Mouse (Mus musculus) liver, embryonic 16.5 days (tissue): ENCODE data around the gene Rai14. TPM values are rescaled to one million over a fixed set of nuclear protein-coding genes. Genes with fewer than 3 reads are reported as not detected.

Source experiments
- ATAC-seq: fragments of 200-750 bp; cut with Nextera tagmentation; 2 replicates; pipeline ENCODE4 v1.8.0; 2017; ENCODE audit warnings: low read depth, mild to moderate bottlenecking, moderate number of reproducible peaks, moderate library complexity
- H3K27ac ChIP-seq: fragments of 300-500 bp; sonication (generic); 2 replicates; pipeline ENCODE4 v1.5.1; 2014; ENCODE audit warnings: mild to moderate bottlenecking, low read length
- H3K27me3 ChIP-seq: fragments of 300-500 bp; sonication (generic); 2 replicates; pipeline ENCODE4 v1.6.1; 2014; ENCODE audit warnings: low read depth, low read length, mixed read lengths; ENCODE audit not compliant: control insufficient read depth, insufficient read depth
- H3K36me3 ChIP-seq: fragments of 300-500 bp; sonication (generic); 2 replicates; pipeline ENCODE4 v1.6.1; 2014; ENCODE audit warnings: mild to moderate bottlenecking; ENCODE audit not compliant: control insufficient read depth, insufficient read depth
- H3K4me1 ChIP-seq: fragments of 300-500 bp; sonication (generic); 2 replicates; pipeline ENCODE4 v1.6.1; 2014; ENCODE audit warnings: low read depth, low read length, mixed read lengths; ENCODE audit not compliant: control insufficient read depth
- H3K4me2 ChIP-seq: fragments of 300-500 bp; sonication (generic); 2 replicates; pipeline ENCODE4 v1.6.1; 2014; ENCODE audit warnings: low read depth, low read length, mixed read lengths
- H3K4me3 ChIP-seq: fragments of 300-500 bp; sonication (generic); 2 replicates; pipeline ENCODE4 v1.5.1; 2014; ENCODE audit warnings: low read depth, mild to moderate bottlenecking, low read length
- H3K9ac ChIP-seq: fragments of 300-500 bp; sonication (generic); 2 replicates; pipeline ENCODE4 v1.6.1; 2014; ENCODE audit warnings: low read depth, low read length
- H3K9me3 ChIP-seq: fragments of 300-500 bp; sonication (generic); replicated peaks from 2 replicates; pipeline ENCODE4 v1.6.1; 2016; ENCODE audit warnings: low read length; ENCODE audit not compliant: control insufficient read depth
- WGBS: fragments of 180-500 bp; shearing (Covaris S2); extraction: QIAGEN DNeasy Blood & Tissue Kit; methylation state at CpG from one replicate; pipeline ENCODE4 v1.1.7; 2014; ENCODE audit not compliant: insufficient replicate concordance; 5-methylcytosine and 5-hydroxymethylcytosine counted together
- polyA plus RNA-seq: library from polyadenylated mRNA; unstranded; fragments of >200 nt; fragmentation: Nextera tagmentation; extraction: Ambion mirVana; gene quantifications from 2 replicates; pipeline ENCODE4 v1.2.1, GENCODE M21; 2015

Gene Rai14
- polyA plus RNA-seq, 1 experiment from 2014 or later = 6.2 TPM

GRCm38 (mm10) chr15:10705752-10706151 is 8.7 kb downstream of the Rai14 start:
- Histone ChIP-seq H3K36me3 (no peaks in the 10 kb centered on the region), H3K9me3 (no peaks in the 10 kb centered on the region), H3K27ac (no peak overlapping the region), H3K27me3 (no peaks in the 10 kb centered on the region), H3K4me1 (no peaks in the 10 kb centered on the region), H3K4me2 (no peak overlapping the region), H3K9ac (no peak overlapping the region), H3K4me3 (no peak overlapping the region)
- ATAC-seq = no peak
- 54% methylated on average over 5 of the region's 5 CpGs for WGBS

GRCm38 (mm10) chr15:10704328-10704727 is 10.1 kb downstream of the Rai14 start:
- Histone ChIP-seq H3K9me3 (no peaks in the 10 kb centered on the region), H3K4me1 (no peaks in the 10 kb centered on the region)

GRCm38 (mm10) chr15:10701571-10701970 is 12.9 kb downstream of the Rai14 start:
- Histone ChIP-seq H3K4me2 (no peak overlapping the region), H3K4me3 (no peak overlapping the region), H3K27me3 (no peaks in the 10 kb centered on the region), H3K36me3 (no peaks in the 10 kb centered on the region), H3K27ac (no peak overlapping the region), H3K9ac (no peak overlapping the region), H3K9me3 (no peaks in the 10 kb centered on the region), H3K4me1 (peaks cover 4% of the 10 kb centered on the region; the same call in 1 of the 2 replicates)
- no peak for ATAC-seq
- WGBS = 61% methylated on average over 5 of the region's 5 CpGs

More at GRCm38 (mm10) chr15:10704328-10704727, 10.1 kb downstream of the Rai14 start:
- H3K4me3 ChIP-seq = no peak overlapping the region
- H3K4me2 ChIP-seq = no peak overlapping the region
- no peaks in the 10 kb centered on the region for H3K27me3 ChIP-seq
- no peak overlapping the region for H3K9ac ChIP-seq
- ATAC-seq = no peak
- H3K36me3 ChIP-seq = no peaks in the 10 kb centered on the region
- 74% methylated on average over 8 of the region's 8 CpGs for WGBS
- no peak overlapping the region for H3K27ac ChIP-seq

- no peaks in the 10 kb centered on the region for H3K9me3 ChIP-seq
- H3K4me3 ChIP-seq = no peak overlapping the region
- no peak overlapping the region for H3K4me2 ChIP-seq
- H3K27ac ChIP-seq = no peak overlapping the region
- 65% methylated on average over 9 of the region's 9 CpGs for WGBS
- H3K4me1 ChIP-seq = peaks cover 4% of the 10 kb centered on the region; the same call in 1 of the 2 replicates
- no peaks in the 10 kb centered on the region for H3K36me3 ChIP-seq
- H3K27me3 ChIP-seq = no peaks in the 10 kb centered on the region
- peak; percentile 75 for ATAC-seq
- no peak overlapping the region for H3K9ac ChIP-seq
Observed at GRCm38 (mm10) chr15:10700891-10701466, 13.4 kb downstream of the Rai14 start.

GRCm38 (mm10) chr15:10696478-10697234 is 17.8 kb downstream of the Rai14 start:
- peak; percentile 54; the same call in 1 of the 2 replicates for ATAC-seq
- Histone ChIP-seq H3K27ac (peak overlapping the region; percentile 37; the same call in 1 of the 2 replicates), H3K36me3 (no peaks in the 10 kb centered on the region), H3K4me2 (no peak overlapping the region), H3K27me3 (no peaks in the 10 kb centered on the region), H3K4me3 (no peak overlapping the region), H3K9ac (peak overlapping the region; percentile 20; the same call in 1 of the 2 replicates), H3K9me3 (no peaks in the 10 kb centered on the region), H3K4me1 (peaks cover 4% of the 10 kb centered on the region; the same call in 1 of the 2 replicates)
- 56% methylated on average over 8 of the region's 8 CpGs for WGBS

- Histone ChIP-seq H3K27ac (no peak overlapping the region), H3K27me3 (no peaks in the 10 kb centered on the region), H3K9ac (no peak overlapping the region), H3K4me1 (peaks cover 4% of the 10 kb centered on the region; the same call in 1 of the 2 replicates), H3K9me3 (no peaks in the 10 kb centered on the region), H3K4me3 (no peak overlapping the region), H3K36me3 (no peaks in the 10 kb centered on the region), H3K4me2 (no peak overlapping the region)
- WGBS = 52% methylated on average over 4 of the region's 4 CpGs
- no peak for ATAC-seq
Observed at GRCm38 (mm10) chr15:10692627-10693026, 21.8 kb downstream of the Rai14 start.

- H3K27ac ChIP-seq = no peak overlapping the region
- WGBS = 59% methylated on average over 6 of the region's 6 CpGs
- no peaks in the 10 kb centered on the region for H3K27me3 ChIP-seq
- ATAC-seq = no peak
- no peaks in the 10 kb centered on the region for H3K9me3 ChIP-seq
- H3K9ac ChIP-seq = no peak overlapping the region
- H3K4me3 ChIP-seq = no peak overlapping the region
- no peaks in the 10 kb centered on the region for H3K36me3 ChIP-seq
- no peak overlapping the region for H3K4me2 ChIP-seq
- peaks cover 2% of the 10 kb centered on the region; the same call in 1 of the 2 replicates for H3K4me1 ChIP-seq
Observed at GRCm38 (mm10) chr15:10691481-10691880, 22.9 kb downstream of the Rai14 start.

GRCm38 (mm10) chr15:10690973-10691372 is 23.5 kb downstream of the Rai14 start:
- 73% methylated on average over 5 of the region's 5 CpGs for WGBS
- Histone ChIP-seq H3K4me1 (peaks cover 3% of the 10 kb centered on the region; the same call in 1 of the 2 replicates), H3K4me3 (no peak overlapping the region), H3K27me3 (no peaks in the 10 kb centered on the region), H3K9ac (no peak overlapping the region), H3K9me3 (no peaks in the 10 kb centered on the region), H3K27ac (peak overlapping the region; percentile 78), H3K36me3 (no peaks in the 10 kb centered on the region), H3K4me2 (peak overlapping the region; percentile 4; the same call in 1 of the 2 replicates)
- ATAC-seq = no peak

- H3K27me3 ChIP-seq = no peaks in the 10 kb centered on the region
- peak overlapping the region; percentile 84 for H3K27ac ChIP-seq
- no peak overlapping the region for H3K4me3 ChIP-seq
- H3K9ac ChIP-seq = no peak overlapping the region
- ATAC-seq = peak; percentile 86
- H3K4me1 ChIP-seq = peaks cover 3% of the 10 kb centered on the region; the same call in 1 of the 2 replicates
- 63% methylated on average over 13 of the region's 13 CpGs for WGBS
- H3K4me2 ChIP-seq = peak overlapping the region; percentile 30
- no peaks in the 10 kb centered on the region for H3K9me3 ChIP-seq
- no peaks in the 10 kb centered on the region for H3K36me3 ChIP-seq
Observed at GRCm38 (mm10) chr15:10690219-10690618, 24.2 kb downstream of the Rai14 start.
